Mouse (Mus musculus) frontal cortex, postnatal 36 days (tissue): ENCODE data around the gene Pde8b.
"Not testable (repeated sequence)": the region's sequence is repeated elsewhere in the genome, so short reads cannot be mapped to it uniquely, and the experiment has no call there.

Experiments used
- DNase-seq, 2 experiments: peaks; one replicate each; pipeline ENCODE4 v3.0.0; 2022; ENCODE audit warnings: low spot score in 2 of 2

Pde8b gene

GRCm38 (mm10) chr13:95221882-95222568 is 28.1 kb downstream of the Pde8b start:
- peak; percentile 35 to 39 for DNase-seq

DNA sequence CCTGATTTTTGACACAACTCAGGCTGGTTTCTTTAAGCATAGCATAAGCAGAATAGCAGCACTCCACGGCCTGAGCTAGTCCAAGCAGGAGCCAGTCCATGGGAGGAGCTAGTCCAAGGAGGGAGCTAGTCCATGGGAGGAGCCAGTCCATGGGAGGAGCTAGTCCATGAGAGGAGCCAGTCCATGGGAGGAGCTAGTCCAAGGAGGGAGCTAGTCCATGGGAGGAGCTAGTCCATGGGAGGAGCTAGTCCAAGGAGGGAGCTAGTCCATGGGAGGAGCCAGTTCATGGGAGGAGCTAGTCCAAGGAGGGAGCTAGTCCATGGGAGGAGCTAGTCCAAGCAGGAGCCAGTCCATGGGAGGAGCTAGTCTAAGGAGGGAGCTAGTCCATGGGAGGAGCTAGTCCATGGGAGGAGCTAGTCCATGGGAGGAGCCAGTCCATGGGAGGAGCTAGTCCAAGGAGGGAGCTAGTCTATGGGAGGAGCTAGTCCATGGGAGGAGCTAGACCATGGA is 34.4 kb downstream of the Pde8b start:
- DNase-seq, result not testable (repeated sequence)

DNA sequence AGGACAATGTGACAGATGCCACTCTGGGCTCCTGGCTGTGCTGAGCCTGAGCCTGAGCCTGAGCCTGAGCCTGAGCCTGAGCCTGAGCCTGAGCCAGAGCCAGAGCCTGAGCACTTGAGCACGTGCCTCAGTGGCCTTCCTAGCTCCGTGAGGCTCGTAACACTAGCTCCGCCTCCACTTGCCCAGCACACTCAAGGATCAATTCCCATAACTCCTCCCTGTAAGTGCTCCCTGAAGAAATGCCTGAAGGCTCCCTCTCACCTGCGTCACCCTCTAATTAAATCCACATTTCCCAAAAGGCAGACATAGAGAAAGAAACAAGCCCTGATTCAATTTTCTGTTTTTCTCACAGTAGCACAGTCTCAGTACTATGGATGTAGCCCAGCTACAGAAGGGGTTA is 37.8 kb downstream of the Pde8b start:
- DNase-seq, result no peak

DNA sequence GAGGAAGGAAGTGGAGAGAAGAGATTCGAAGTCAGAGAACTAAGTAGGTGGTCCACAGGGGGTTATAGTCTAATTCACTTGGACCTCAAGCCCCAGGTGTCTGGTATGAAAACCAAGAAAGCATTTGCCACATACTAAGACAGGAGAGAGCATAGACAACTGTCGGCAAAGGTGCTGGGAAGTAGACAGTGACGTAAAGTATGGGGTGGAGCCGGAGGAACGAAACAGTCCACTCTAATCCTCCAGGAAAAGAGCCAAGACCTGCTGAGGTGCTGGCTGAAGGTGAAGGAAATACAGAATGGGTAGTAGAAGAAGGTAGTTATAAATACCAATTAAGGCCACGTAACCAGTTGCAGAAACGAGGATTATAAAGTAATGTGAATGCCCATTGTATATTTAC is 42.8 kb downstream of the Pde8b start:
- DNase-seq, result not testable (repeated sequence)

DNA sequence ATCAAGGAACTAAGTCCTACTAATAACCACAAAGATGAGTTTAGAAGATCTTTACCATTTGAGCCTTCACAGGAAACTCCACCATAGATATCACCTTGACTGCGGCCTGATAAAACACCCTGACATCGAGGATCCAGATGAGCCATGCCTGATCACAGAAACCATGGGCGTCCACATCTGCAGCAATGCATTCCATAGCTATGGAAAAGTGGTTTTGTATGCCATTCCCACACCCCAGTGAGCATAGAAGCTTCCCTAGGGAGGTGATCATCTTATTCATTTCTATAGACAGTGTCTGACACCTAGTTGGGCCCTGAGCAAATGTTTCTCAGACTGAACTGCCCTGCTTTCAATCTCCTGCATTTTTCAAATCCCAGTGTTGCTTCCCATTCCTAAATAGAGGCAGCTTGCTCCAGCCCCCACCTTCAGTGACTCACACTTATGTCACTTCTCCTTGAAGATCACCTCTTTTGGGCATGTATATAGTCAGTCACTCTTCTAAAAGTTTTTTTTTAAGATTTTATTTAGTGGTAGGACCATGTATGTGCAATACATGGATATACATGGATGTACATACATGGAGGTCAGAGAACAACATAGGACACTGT is 47.9 kb downstream of the Pde8b start:
- DNase-seq, result no peak

DNA sequence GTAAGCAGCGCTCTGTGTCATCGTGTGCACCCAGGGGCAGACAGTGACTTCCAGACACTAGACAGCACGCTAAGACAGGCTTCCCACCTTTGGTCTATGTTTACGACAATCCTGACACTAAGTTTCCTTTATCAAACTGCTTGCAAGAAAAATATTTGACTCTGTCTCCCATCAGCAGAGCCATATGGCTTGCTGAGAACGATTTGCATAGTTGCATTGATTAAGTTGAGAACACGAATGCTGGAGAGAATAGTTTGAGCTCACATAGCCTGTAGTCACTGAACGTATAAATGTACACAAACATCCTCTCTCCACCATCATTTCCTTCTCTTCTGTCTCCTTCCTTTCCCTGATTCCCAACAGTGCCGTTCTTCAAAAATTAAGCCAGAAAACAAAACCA is 49.3 kb downstream of the Pde8b start:
- DNase-seq, result no peak

- DNase-seq, result no peak
These were observed 50.1 kb downstream of the Pde8b start for GRCm38 (mm10) chr13:95200036-95200435.

- no peak for DNase-seq
These were observed 53.9 kb downstream of the Pde8b start for GRCm38 (mm10) chr13:95196106-95196705.

DNA sequence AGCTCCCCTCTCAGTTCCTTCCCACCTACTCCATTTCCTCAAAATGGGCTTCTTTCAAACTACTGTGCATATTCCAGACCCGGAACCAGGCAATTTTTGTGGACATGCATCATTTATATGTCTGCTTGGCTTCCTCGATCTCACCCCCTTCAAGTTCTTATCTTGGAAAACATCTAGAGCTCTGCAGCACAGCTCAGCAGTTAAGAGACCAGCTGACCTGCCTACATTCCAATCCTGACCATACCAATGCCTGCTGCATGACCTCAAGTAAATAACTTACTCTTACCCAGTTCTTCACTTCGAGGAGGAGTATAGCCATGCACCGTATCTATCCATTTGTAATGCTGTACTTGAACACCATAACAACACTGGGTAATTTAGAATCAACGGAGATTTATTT is 58.2 kb downstream of the Pde8b start:
- no peak for DNase-seq

GRCm38 (mm10) chr13:95189111-95189510 is 61.0 kb downstream of the Pde8b start:
- DNase-seq, result no peak

GRCm38 (mm10) chr13:95187153-95187665 is 62.9 kb downstream of the Pde8b start:
- DNase-seq, result no peak

DNA sequence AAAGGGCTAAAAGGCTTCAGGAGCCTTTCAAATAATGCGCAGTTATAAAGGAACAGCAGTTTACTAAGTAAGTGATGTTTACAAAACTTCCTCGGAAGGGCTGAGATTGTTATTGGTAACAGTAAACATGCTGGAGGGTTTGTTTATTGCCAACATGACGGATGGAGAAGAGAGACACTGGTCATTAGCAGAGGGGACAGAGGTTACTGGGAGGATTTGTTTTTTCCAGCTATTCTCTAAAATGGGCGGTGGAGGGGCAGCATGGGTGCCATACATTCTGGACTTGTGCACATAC is 63.4 kb downstream of the Pde8b start:
- DNase-seq, result no peak

DNA sequence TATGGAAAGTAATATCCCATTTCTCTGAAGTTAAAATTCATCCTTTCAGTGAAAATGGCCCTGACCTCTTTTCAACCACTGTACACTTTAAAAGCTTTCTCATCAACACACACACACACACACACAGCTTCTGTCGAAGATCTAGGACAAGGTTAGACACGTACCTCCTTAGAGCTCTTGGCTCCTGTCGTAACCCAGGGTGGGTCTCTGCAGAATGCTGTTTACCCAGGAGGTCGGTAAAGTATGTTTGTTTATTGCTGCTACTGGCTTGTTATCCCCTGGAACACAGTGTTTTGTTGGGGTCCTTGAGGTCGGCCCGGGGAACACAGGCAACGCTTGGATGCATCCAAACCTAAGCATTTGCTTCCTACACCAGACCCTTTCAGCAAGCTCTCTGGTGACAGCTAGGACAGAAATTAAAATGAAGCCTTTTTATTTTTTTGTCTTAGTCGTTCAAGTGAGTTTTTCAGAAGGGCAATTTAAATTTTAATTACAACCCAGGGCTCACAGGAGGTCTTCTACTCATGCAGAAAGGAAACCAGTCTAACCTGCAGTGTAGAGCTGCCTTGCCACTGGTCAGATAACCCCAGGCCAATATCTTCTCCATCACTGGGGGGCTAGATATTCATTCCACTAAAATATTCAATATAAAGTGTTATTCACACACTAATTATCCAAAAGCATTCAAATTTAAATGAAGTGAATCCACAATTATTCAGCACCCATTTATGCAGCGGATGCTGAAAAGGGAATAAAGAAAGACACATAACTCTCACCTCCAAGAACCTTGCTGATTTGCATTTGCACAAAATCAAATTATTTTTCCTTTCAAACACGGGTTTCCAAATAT is 64.0 kb downstream of the Pde8b start:
- DNase-seq, result no peak

GRCm38 (mm10) chr13:95183686-95184085 is 66.5 kb downstream of the Pde8b start:
- no peak for DNase-seq

DNA sequence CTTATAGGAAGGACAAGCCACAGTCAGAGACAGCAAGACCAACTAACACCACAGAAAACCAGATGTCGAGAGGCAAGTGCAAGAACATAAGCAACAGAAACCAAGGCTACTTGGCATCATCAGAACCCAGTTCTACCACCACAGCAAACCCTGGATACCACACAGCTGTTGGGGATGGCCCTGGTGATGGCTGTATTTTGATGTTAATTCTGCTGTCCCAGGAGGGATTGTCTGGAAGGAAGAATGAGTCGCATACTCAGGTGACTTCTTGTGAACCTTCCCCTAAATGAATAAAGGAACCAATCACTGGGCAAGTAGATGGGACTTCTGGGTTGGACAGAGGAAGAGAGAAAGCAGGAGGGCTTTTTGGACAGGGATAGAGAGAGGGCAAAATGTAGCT is 69.9 kb downstream of the Pde8b start:
- DNase-seq, result no peak

DNA sequence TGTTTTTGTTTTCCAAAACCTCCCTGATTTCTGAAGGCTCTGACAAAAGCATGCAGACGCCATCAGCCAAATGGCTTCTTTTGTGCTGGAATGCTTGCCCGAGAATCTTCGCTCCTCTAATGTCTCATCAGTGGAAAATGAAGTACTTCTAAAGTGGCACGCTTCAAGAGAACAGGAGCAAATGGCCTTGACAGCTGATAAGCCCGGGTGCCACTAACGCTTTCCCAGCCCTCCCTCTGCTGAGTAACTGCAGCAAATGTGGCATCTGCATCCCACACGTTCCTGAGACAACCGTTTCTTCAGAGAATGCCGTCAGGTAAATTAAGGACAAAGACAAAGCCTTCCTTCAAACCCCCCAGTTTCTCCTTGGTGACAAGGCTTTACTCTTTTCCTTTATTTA is 72.8 kb downstream of the Pde8b start:
- DNase-seq, result no peak

DNA sequence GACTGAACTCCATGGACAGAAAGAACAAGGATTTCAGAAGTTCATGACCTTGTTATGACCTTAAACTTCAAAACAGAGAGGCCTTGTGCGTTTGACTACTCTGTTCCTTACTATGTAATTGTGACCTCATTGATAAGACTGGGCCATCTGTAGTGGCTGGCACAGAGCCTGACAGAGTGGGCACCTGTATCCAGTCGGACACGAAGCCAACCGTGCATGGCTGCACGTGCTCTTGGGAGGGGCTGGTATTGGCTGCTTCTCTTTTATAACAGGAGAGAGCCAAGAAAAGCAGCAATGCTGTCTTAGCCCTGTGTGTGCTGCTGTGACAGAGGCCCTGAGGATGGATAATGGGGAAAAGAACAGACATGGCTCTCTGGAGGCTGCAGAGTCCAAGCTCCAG is 73.7 kb downstream of the Pde8b start:
- DNase-seq, result no peak

- DNase-seq, result peak in 1 of 2 experiments; percentile 50
These were observed 75.9 kb downstream of the Pde8b start for GRCm38 (mm10) chr13:95174253-95174652.

- no peak for DNase-seq
These were observed 77.8 kb downstream of the Pde8b start for GRCm38 (mm10) chr13:95172346-95172745.

DNA sequence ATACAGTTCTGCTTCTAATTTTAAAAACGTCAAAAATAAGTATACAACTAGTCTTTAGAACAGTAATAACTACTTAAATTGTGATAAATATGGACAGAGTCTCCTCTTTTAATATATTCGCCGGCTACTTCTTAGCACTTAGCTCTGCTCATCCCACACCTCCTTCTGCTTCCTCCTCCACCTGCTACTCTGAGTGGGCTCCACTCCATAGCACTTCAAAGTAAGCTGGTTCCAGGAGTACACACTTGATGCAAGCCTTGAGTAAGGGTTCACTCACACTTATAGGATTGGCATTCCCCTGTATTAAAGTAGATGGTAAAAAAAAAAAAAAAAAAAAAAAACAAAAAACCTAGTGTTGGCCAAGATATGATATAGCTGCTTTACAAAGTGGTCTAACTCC is 89.9 kb downstream of the Pde8b start:
- no peak for DNase-seq

DNA sequence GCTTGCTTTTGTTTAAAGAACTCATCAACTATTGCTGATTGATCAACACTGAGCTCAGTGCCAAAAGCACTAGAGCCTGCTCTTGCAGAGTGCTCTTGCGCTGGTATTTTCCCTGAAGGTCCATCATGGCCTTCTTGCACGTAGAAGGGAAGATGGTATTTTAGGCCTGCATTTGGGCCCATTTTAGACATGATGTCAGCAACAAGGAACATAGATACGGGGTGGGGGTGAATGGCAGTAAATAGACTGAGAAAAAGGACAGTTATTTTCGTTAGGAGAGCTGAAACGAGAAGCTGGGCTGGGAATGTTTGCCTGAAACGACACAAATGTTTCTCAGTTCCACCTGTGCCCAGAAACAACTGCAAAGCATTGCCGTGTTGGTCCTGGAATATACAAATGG is 91.2 kb downstream of the Pde8b start:
- peak in 1 of 2 experiments; percentile 53 for DNase-seq

- no peak for DNase-seq
These were observed 105.4 kb downstream of the Pde8b start for GRCm38 (mm10) chr13:95144746-95145145.
